Mouse (Mus musculus) embryonic facial prominence, embryonic 14.5 days (tissue): Measurements from ENCODE around the gene B230219D22Rik. TPM values are rescaled to one million over a fixed set of nuclear protein-coding genes. Genes with fewer than 3 reads are reported as not detected.

ENCODE experiments used
- ATAC-seq: fragments of 200-750 bp; cut with Nextera tagmentation; 2 replicates; pipeline ENCODE4 v1.8.0; 2017; ENCODE audit warnings: low read depth, moderate number of reproducible peaks, moderate TSS enrichment
- DNase-seq: peaks from one replicate; pipeline ENCODE4 v3.0.0-alpha.2; 2015; ENCODE audit warnings: low spot score
- H3K27ac ChIP-seq: fragments of 300-500 bp; sonication (generic); replicated peaks from 2 replicates; pipeline ENCODE4 v1.5.1; 2014; ENCODE audit warnings: low read depth, mild to moderate bottlenecking, low read length, moderate library complexity
- H3K27me3 ChIP-seq: fragments of 300-500 bp; sonication (generic); replicated peaks from 2 replicates; pipeline ENCODE4 v1.6.1; 2014; ENCODE audit warnings: low read length; ENCODE audit not compliant: control insufficient read depth, insufficient read depth
- H3K36me3 ChIP-seq: fragments of 300-500 bp; sonication (generic); 2 replicates; pipeline ENCODE4 v1.6.1; 2014; ENCODE audit warnings: low read length, mixed read lengths; ENCODE audit not compliant: control insufficient read depth, insufficient read depth
- H3K4me1 ChIP-seq: fragments of 300-500 bp; sonication (generic); 2 replicates; pipeline ENCODE4 v1.6.1; 2014; ENCODE audit warnings: antibody characterized with exemption, low read length; ENCODE audit not compliant: control insufficient read depth, insufficient read depth
- H3K4me2 ChIP-seq: fragments of 300-500 bp; sonication (generic); 2 replicates; pipeline ENCODE4 v1.6.1; 2014; ENCODE audit warnings: low read depth, mild to moderate bottlenecking, low read length, moderate library complexity, mixed read lengths
- H3K4me3 ChIP-seq: fragments of 300-500 bp; sonication (generic); 2 replicates; pipeline ENCODE4 v1.5.1; 2014; ENCODE audit warnings: low read depth, mild to moderate bottlenecking, low read length
- H3K9ac ChIP-seq: fragments of 300-500 bp; sonication (generic); 2 replicates; pipeline ENCODE4 v1.6.1; 2014; ENCODE audit warnings: low read depth, mild to moderate bottlenecking, low read length, moderate library complexity, mixed read lengths
- H3K9me3 ChIP-seq: fragments of 300-500 bp; sonication (generic); 2 replicates; pipeline ENCODE4 v1.6.1; 2016; ENCODE audit warnings: low read length; ENCODE audit not compliant: control insufficient read depth
- WGBS: fragments of 180-500 bp; shearing (Covaris S2); extraction: QIAGEN DNeasy Blood & Tissue Kit; methylation state at CpG from one replicate; pipeline ENCODE4 v1.1.7; 2014; 5-methylcytosine and 5-hydroxymethylcytosine counted together
- polyA plus RNA-seq: library from polyadenylated mRNA; unstranded; fragments of >200 nt; fragmentation: Nextera tagmentation; extraction: Ambion mirVana; gene quantifications from 2 replicates; pipeline ENCODE4 v1.2.1, GENCODE M21; 2014

The B230219D22Rik gene
- polyA plus RNA-seq, 1 experiment from 2014 or later, result 57.5 TPM

GRCm38 (mm10) chr13:55715167-55715512 is 22.2 kb downstream of the B230219D22Rik start:
- WGBS, result 5% methylated on average over 5 of the region's 5 CpGs
- DNase-seq, result no peak
- H3K9ac ChIP-seq, result peak overlapping the region; percentile 95
- H3K9me3 ChIP-seq, result no peaks in the 10 kb centered on the region
- peaks cover 22% of the 10 kb centered on the region for H3K36me3 ChIP-seq
- ATAC-seq, result no peak
- H3K4me2 ChIP-seq, result peak overlapping the region; percentile 61
- H3K27me3 ChIP-seq, result no peaks in the 10 kb centered on the region
- peak overlapping the region; percentile 92 for H3K4me3 ChIP-seq
- H3K27ac ChIP-seq, result peak overlapping the region; percentile 83
- H3K4me1 ChIP-seq, result peaks cover 5% of the 10 kb centered on the region; the same call in 1 of the 2 replicates

GRCm38 (mm10) chr13:55715908-55716510 is 23.1 kb downstream of the B230219D22Rik start:
- ATAC-seq (no peak), DNase-seq (no peak)
- Histone ChIP-seq H3K36me3 (peaks cover 30% of the 10 kb centered on the region), H3K9me3 (no peaks in the 10 kb centered on the region), H3K4me2 (peak overlapping the region; percentile 61; the same call in 1 of the 2 replicates), H3K4me1 (peaks cover 5% of the 10 kb centered on the region; the same call in 1 of the 2 replicates), H3K4me3 (peak overlapping the region; percentile 92; the same call in 1 of the 2 replicates), H3K27ac (no peak overlapping the region), H3K9ac (no peak overlapping the region), H3K27me3 (no peaks in the 10 kb centered on the region)
- WGBS, result 88% methylated on average over 7 of the region's 7 CpGs

- H3K4me2 ChIP-seq, result no peak overlapping the region
- no peaks in the 10 kb centered on the region for H3K4me1 ChIP-seq
- 75% methylated on average over 8 of the region's 8 CpGs for WGBS
- no peak for ATAC-seq
- no peak for DNase-seq
- H3K36me3 ChIP-seq, result peaks cover 80% of the 10 kb centered on the region
- no peak overlapping the region for H3K27ac ChIP-seq
- H3K4me3 ChIP-seq, result no peak overlapping the region
- H3K9me3 ChIP-seq, result no peaks in the 10 kb centered on the region
- H3K9ac ChIP-seq, result 0 out of 2 replicates have a peak overlapping the region, but pooled peaks have one; percentile 5
- no peaks in the 10 kb centered on the region for H3K27me3 ChIP-seq
Measured at GRCm38 (mm10) chr13:55721516-55721915, 28.6 kb downstream of the B230219D22Rik start.

- Histone ChIP-seq H3K4me1 (no peaks in the 10 kb centered on the region), H3K27ac (no peak overlapping the region), H3K9me3 (no peaks in the 10 kb centered on the region), H3K4me2 (no peak overlapping the region), H3K4me3 (no peak overlapping the region), H3K27me3 (no peaks in the 10 kb centered on the region), H3K9ac (no peak overlapping the region), H3K36me3 (peaks cover 80% of the 10 kb centered on the region)
- no peak for ATAC-seq
- DNase-seq, result no peak
- WGBS, result 95% methylated on average over 2 of the region's 2 CpGs
Measured at GRCm38 (mm10) chr13:55721995-55722394, 29.1 kb downstream of the B230219D22Rik start.

- no peak for DNase-seq
- WGBS, result 8% methylated on average over 4 of the region's 4 CpGs
- H3K4me3 ChIP-seq, result peak overlapping the region; percentile 57
Measured at GRCm38 (mm10) chr13:55726598-55727119, 33.7 kb downstream of the B230219D22Rik start.

GRCm38 (mm10) chr13:55727120-55727838 is 34.4 kb downstream of the B230219D22Rik start, which contains the start of gene Pcbd2:
Pcbd2 (plus strand) TSS chr13:55727368.
- no peaks in the 10 kb centered on the region for H3K27me3 ChIP-seq
- no peaks in the 10 kb centered on the region for H3K9me3 ChIP-seq
- WGBS, result under 1% methylated on average over 49 of the region's 73 CpGs
- ATAC-seq (peak; percentile 92), DNase-seq (peak; percentile 90)
- H3K4me1 ChIP-seq, result no peaks in the 10 kb centered on the region
- H3K4me3 ChIP-seq, result peak within 1 kb of the TSS; percentile 57
- peak within 1 kb of the TSS; percentile 67 for H3K4me2 ChIP-seq
- peaks cover 39% of the 10 kb centered on the region for H3K36me3 ChIP-seq
- H3K27ac ChIP-seq, result peak within 1 kb of the TSS; percentile 97
- H3K9ac ChIP-seq, result peak within 1 kb of the TSS; percentile 78

More at GRCm38 (mm10) chr13:55726598-55727119, 33.7 kb downstream of the B230219D22Rik start:
- ATAC-seq, result no peak
- H3K4me1 ChIP-seq, result no peaks in the 10 kb centered on the region
- H3K4me2 ChIP-seq, result peak overlapping the region; percentile 67
- H3K9ac ChIP-seq, result peak overlapping the region; percentile 78
- no peaks in the 10 kb centered on the region for H3K9me3 ChIP-seq
- peaks cover 44% of the 10 kb centered on the region for H3K36me3 ChIP-seq
- peak overlapping the region; percentile 97 for H3K27ac ChIP-seq
- no peaks in the 10 kb centered on the region for H3K27me3 ChIP-seq

GRCm38 (mm10) chr13:55727839-55728238 is 34.9 kb downstream of the B230219D22Rik start:
- no peaks in the 10 kb centered on the region for H3K4me1 ChIP-seq
- H3K9me3 ChIP-seq, result no peaks in the 10 kb centered on the region
- DNase-seq (peak; percentile 93), ATAC-seq (peak; percentile 86)
- peak overlapping the region; percentile 67 for H3K4me2 ChIP-seq
- H3K9ac ChIP-seq, result peak overlapping the region; percentile 78
- peak overlapping the region; percentile 57 for H3K4me3 ChIP-seq
- H3K36me3 ChIP-seq, result peaks cover 35% of the 10 kb centered on the region
- no peaks in the 10 kb centered on the region for H3K27me3 ChIP-seq
- 3% methylated on average over 19 of the region's 19 CpGs for WGBS
- H3K27ac ChIP-seq, result peak overlapping the region; percentile 97

GRCm38 (mm10) chr13:55730716-55731115 is 37.8 kb downstream of the B230219D22Rik start:
- Histone ChIP-seq H3K27ac (no peak overlapping the region), H3K27me3 (no peaks in the 10 kb centered on the region), H3K4me2 (no peak overlapping the region), H3K4me1 (no peaks in the 10 kb centered on the region), H3K36me3 (peaks cover 8% of the 10 kb centered on the region), H3K4me3 (no peak overlapping the region), H3K9me3 (no peaks in the 10 kb centered on the region), H3K9ac (no peak overlapping the region)
- WGBS, result 84% methylated on average over 7 of the region's 7 CpGs
- no peak for ATAC-seq
- no peak for DNase-seq
